Mouse (Mus musculus) urinary bladder, postnatal 4 days (tissue): ENCODE measurements around the gene Ces1g.

Experiments
- DNase-seq, 2 experiments: peaks; one replicate each; pipeline ENCODE4 v3.0.0; 2021 to 2022; ENCODE audit warnings: low spot score in 2 of 2

The Ces1g gene

DNA sequence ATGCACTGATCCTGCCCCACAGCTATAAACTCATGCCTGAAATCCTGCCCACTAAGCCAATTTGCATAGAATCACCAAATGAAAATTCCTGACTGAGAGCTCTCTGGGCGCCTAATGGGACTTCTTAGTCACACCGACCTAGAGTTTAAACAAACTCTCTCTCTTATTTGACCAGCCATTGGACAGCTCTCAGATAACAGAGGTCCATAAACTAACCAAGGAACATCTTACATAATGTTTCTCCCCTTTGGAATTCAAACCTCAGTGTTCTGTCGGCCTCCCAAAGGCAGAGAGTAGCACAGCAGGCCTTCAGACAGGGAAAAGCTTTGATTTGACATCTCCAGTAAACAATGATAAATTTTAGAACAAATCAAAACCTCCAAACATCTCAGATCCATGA, at the start of gene Ces1g:
Gene Ces1g, minus strand, starts transcription at position 102 of the 400 bp plus-strand sequence.
- DNase-seq: no peak

DNA sequence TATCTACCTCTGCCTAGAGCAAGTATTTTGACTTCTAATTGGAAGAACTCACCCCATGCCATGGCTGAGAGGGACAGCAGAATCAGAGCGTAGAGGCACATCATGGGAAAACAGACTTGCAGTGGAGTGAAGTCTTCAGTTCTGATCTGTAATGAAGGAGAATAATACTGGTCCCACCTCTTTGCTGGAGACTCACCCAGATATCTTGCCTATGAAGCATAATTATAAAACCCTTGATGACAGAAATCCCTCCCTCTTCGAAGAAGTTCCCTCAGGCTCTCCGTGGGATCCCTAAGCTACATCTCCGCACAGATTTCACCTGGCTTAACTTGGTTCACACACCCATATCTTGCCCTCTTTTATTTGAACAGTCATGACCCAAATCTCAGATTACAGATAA, 42.5 kb upstream of the Ces1g start, which contains the start of gene Ces1h:
Gene Ces1h, minus strand, starts transcription at position 101 of the 400 bp plus-strand sequence.
- DNase-seq: no peak

DNA sequence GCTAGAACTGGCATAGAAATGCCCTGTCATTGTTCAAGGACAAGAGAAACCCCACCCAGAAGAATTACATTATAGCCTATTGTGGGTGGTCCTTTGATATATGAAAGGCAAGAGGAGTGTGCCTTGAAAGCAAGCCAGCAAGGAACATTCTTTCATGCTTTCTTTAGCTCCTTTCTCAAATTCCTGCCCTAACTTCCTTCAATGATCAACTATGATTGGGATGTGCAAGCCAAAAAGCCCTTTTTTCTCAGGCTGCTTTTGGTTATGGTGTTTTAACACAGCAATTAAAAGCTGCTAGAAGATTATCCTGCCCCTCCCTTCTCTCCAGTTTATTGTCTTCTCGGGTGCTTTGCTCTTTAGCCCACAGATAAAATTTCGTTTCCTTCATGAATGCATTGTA, 32.4 kb upstream of the Ces1g start:
- no peak for DNase-seq

DNA sequence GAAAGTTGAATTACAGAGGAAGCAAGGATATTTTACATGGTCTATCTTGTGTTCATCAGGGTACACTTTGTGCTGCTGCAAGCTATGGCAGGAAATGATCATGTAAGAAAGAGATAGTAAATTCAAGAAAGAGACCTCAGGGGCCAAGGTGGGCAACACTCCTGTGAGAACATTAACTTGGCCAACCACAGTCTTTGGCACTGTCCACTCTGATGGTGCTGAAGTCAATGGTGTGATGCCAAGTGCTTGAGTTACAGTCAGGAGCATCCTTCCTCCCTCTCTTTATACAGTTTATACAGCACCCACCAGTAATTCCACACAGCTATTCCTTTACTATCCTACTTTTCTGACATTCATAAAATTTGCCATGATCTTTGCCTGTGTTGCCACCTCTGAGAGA, 23.0 kb upstream of the Ces1g start:
- no peak for DNase-seq

DNA sequence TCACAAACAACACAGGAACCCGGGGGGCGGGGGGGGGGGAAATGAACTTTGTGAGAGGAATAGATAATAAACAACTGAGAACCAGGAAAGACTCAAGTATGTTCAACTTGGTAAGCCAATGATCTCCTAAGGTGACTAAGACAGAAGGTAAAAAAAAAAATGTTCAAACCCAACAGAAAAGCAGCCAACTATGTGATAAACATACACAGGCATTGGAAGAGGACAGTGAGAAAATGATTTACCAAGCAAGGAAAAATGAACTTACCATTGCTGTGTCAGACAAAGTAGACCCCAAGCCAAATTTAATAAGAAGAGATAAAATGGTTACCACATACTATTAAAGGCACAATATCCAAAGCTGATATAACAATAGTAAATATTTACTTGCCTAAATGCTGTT, 2.4 kb upstream of the Ces1g start:
- no peak for DNase-seq

DNA sequence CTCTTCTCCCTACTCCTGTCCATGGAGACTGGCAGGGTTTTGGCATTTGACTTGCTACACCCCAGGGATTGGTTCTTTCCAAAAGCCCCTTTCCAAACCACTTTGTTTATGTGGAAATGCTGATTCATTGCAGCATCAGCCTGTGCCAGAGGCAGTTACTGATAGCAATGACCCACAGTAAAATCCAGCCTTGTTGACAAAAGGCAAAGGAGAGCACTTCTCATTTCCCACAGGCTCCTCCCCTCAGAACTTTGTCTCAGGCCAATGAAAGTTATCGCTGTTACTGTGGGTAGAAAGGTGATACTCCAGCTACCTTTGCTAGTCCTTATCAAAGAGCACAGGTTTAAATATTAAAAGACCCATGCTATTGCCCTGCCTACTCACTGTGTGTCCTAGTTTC, 4.4 kb downstream of the Ces1g start:
- no peak for DNase-seq

DNA sequence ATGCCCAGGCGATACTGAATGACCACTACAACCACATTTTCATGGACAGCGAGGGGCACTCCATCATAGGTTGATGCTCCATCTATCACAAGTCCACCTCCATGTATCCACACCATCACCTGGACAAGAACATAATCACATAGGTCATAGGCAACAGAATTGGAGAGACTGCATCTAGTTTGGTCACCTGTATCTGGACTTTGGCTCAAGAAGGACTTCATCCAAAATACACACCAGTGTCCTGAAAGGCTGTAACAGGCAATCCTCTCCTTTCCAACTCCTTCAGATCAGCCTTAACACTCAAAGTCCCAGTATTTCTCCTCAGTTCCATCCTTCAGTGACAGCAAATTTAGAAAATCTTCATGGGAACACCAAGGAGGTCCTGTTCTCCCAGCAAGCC, 6.0 kb downstream of the Ces1g start:
- no peak for DNase-seq

DNA sequence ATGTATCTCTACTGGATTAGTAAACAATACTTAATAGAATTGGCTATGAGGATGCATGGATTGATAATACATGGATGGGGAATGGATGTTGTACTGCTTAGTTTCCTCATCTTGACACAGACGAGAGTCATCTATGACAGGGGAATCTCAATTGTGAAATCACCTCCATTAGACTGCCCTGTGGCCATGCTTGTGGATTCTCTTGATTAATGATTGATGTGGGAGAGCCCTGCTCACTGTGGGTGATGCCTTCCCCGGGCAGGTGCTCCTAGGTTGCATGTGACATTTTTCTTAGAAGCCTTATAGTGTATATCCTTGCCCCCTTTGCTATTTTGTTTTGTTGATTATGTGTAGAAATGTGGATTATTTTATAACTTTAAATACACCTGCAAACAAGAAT, 12.0 kb downstream of the Ces1g start:
- no peak for DNase-seq

DNA sequence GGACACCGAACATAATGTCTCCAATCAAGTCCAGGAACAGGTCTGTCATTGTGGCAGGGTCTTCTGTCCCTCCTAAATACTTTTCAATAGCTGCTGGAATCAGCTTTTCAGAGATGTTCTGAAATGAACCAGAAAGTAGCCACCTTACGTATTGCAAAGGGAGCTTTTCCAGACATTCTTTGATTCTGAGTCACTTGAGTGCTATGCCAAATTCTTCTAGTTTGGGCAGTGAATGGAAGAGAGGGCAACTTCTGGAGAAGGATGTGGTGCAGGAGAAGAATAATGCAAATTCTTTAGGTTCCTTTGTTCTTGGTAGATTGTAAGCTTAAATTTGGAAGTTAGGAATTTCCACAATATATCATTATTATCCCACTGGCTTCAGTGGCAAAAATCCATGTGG, 20.1 kb downstream of the Ces1g start:
- no peak for DNase-seq

DNA sequence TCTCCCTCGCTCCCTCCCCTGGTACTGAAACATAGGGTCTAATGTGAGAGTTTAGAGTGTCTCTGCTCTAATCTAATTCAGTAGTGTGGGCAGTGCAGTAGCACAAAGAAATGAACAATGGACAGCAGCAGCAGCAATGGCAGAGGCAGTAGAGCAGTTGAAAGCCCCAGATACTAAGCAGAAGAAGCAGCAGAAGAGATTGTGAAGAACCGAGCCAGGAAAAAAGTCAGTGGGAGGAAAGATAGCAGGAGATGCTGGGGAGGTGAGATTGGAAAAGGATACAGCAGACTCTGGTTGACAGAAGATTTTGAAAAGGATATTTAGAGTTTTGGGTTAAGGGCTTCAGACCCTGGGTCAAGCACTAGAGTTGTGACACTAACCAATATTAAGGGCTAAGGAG, 21.6 kb downstream of the Ces1g start:
- DNase-seq: no peak

DNA sequence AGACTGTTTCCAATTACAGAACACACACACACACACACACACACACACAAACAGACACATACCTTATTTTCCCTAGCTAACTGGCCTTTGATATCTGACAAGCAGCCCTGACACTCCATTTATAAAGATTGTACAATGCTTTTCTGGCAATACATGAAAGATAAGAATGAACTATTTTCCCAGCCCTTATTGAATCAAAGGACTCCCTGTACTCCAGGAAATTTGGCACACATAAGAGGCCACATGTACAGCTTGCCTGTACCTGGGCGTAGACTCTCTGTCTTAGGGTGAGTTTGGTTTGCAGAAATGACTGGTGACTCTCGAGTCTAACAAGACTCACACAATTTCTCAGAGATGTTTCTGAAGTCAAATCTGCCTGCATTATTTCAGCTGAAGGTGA, 53.2 kb downstream of the Ces1g start:
- DNase-seq: no peak

DNA sequence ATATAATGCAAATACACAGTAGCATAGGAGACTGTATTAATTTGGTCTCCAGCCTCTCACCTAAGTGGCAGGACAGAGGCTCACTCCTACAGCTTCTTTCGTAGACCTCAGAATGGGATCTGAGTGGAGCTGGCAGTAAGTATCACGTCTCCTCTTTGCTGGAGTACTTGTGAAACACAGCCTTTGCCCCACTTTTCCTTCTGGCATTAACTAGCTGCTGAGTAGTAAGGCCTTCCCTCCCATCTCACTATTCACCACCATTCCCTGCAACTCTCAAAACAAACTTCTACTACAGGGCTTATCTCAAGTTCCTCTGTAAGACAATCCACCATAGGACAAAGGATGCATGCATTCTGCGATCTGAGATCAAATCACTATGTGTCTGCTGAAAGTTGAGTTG, 54.8 kb downstream of the Ces1g start:
- no peak for DNase-seq

DNA sequence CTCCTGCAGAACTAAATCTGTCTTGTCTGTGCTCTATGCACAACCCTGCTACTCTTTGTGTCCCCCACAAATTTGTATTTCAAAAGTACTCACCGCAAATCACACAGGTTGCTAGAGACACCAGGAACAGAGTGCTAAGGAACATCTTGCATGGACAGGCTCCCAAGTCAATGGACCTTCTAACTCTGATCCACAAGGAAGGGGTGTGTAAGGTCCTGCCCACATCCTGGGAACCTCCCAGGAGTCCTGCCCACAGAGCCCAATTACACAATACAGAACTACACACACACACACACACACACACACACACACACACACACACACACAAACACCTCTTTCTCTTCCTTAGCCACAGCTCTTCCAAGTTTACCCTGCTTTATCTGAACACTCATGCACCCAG, 57.6 kb downstream of the Ces1g start, which contains the start of gene Ces1f:
Gene Ces1f, minus strand, starts transcription at position 192 of the 400 bp plus-strand sequence.
- no peak for DNase-seq

DNA sequence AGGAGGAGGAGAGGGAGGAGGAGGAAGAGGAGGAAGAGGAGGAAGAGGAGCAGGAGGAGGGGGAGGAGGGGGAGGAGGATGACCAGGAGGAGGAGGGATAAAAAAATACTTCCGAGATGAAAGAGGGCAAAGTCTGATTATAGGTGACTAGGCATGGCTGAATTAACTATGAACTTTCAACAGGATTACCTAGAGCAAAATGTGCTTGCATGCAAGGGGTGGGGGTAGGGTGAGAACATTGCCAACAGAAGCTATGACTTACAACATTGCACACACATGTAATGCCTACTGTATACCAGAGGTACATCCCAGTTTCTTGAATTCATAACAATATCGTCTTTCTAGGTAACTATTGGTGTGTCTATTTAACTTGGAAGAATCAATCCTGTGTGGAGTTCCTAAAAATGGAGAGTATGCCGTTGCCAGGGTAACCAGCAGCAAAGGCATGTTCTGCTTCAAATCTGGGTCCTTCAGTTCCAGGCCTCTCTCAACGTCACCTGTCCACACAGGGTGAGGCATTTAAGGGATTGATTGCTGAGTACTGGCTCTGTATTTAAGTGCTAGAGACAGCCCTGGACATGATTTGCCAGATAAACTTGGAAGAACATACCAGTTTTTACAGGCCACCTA, 58.8 kb downstream of the Ces1g start:
- no peak for DNase-seq

DNA sequence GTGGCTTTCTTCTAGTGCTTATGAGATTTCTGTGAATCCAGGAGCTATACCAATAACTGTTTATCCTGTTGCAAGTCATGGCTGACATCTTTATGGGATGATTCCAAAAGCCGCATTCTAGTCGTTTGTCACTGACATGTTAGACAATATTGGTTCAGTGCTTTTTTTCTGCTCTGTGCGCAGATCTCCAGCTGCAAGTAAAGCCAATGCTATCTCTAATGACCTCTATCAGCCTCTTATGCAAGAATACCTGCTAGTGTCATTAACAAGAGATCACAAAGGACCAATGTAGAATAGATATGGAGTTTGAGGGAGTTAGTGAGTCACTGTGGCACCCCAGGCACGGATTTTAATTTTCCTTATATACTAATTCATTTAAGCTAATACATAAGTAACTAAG, 62.5 kb downstream of the Ces1g start:
- DNase-seq: no peak

DNA sequence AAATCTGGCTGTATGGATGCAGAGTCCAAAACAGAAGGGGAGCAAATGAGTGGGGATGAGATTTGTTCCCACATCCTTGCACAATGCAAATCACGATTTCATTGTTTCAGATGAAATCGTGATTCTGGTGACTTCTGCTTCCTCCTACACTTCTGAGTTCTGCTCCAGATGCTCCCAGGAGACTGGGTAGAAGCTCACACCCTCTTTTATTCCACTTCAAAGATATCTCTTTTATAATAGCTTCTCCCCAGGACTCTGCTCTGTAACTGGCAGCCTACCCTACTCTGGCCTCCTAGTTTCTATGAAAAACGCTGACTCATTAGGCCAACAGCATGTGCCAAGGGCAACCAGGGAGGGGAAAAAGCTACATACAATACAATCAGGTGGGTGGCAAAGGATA, 63.8 kb downstream of the Ces1g start:
- no peak for DNase-seq

DNA sequence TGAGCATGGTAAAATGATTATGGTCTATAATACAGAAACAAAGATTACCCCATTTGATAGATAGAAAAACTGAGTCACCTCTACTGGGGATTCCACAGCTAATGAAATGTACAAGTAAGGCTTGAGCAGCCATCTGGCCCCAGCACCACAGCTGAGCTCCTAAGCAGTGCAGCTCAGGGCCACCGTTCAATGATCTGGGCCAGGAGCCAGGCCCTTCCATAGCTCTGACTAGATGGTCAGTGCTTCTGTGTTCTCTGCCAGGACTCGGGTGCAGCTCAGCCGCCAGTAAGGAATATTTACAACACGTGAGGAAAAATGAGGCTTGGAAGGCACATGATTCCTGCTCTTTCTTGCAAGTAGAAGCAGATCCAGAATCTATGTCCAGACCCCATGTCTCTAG, 64.4 kb downstream of the Ces1g start:
- no peak for DNase-seq

DNA sequence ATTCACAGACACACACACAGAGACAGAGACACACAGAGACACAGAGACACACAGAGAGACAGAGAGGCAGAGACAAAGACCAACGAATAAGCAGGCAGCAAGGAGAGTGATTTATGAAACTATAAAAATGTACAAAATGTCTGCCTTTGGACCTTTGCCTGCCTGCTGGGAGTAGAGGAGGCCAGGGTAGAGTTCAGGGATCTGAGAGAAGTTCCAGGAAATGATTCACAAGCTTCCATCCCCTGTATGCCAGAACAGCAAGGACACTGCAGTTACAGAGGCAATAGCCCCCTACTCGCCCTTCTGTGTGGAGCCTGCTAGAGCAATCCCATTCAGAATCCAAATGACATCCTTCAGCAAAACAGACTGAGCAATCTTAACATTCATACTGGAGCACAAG, 75.7 kb downstream of the Ces1g start:
- no peak for DNase-seq

DNA sequence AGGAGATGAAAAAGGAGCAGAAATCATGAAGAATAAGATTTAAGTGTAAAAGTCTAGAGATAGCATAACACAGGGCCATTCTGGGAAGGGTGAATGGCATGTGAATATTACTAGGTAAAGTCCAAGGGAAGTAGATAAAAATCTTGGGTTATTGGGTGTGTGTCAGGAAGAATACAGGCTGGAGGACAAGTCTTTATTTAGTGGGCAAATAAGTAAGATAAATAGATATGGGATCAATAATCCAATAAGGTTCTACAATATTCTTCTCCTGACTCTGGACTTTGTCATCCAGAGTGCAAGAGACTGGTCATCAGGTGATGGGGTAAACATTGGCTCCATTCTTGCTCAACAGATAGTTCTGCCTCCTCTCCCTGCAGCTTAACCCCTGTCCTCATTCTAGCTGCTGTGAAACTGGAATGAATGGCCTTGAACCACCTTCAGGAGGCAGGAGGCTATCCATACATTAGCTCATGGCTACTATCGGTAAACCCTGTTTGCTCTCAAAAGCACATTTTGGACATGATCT, 84.6 kb downstream of the Ces1g start:
- DNase-seq: no peak
